Mouse (Mus musculus): Measurements from ENCODE around the gene Adamtsl1.

- TF ChIP-seq CTCF (conservative IDR thresholded peaks at IDR 0.05; ENCODE audit: insufficient read depth, insufficient read length, low read depth, low read length) = no peak
- TF ChIP-seq POLR2A (IDR thresholded peaks at IDR 0.05; ENCODE audit: low read depth, low read length) = no peak
Observed at GRCm38 (mm10) chr4:85955387-85955786, 441.4 kb downstream of the Adamtsl1 start.

Data from kidney, adult 2 months (tissue).